Mouse (Mus musculus) adrenal gland, adult 2 months (tissue): Measurements from ENCODE around the gene Gm45521. TPM values are rescaled to one million over a fixed set of nuclear protein-coding genes. Genes with fewer than 3 reads are reported as not detected.
A peak's percentile ranks its signal among the peaks of the same experiment; 100 is the strongest.

Experiments used
- DNase-seq: peaks from one replicate; pipeline ENCODE4 v3.0.0; 2021
- polyA plus RNA-seq: library from polyadenylated mRNA; depleted of rRNA; stranded (reverse); fragments of >200 nt; gene quantifications from 2 replicates; pipeline ENCODE4 v1.2.3, GENCODE M21; 2012
- total RNA-seq, 2 experiments: library from RNA; stranded (reverse); gene quantifications; 2 replicates each; pipeline ENCODE4 v1.2.3; 2021

Gm45521 gene
- total and polyA plus RNA-seq, 3 experiments: not detected

GRCm38 (mm10) chr14:7952610-7953254 lies 4.4 kb upstream of the Gm45521 start:
- DNase-seq: peak; percentile 51

- DNase-seq: no peak
Measured at GRCm38 (mm10) chr14:7954071-7954471, 3.0 kb upstream of the Gm45521 start.

GRCm38 (mm10) chr14:7956427-7956826 lies 661 bp upstream of the Gm45521 start:
- DNase-seq: no peak

- DNase-seq: no peak
Measured at GRCm38 (mm10) chr14:7960616-7961015, 3.5 kb downstream of the Gm45521 start.

GRCm38 (mm10) chr14:7961714-7962113 lies 4.6 kb downstream of the Gm45521 start:
- DNase-seq: no peak

- DNase-seq: no peak
Measured at GRCm38 (mm10) chr14:7962626-7963025, 5.5 kb downstream of the Gm45521 start.

- DNase-seq: no peak
Measured at GRCm38 (mm10) chr14:7963160-7963559, 6.1 kb downstream of the Gm45521 start.

- DNase-seq: peak; percentile 68
Measured at GRCm38 (mm10) chr14:7964219-7964889, 7.3 kb downstream of the Gm45521 start.

- DNase-seq: no peak
Measured at GRCm38 (mm10) chr14:7971889-7972493, 14.9 kb downstream of the Gm45521 start.

GRCm38 (mm10) chr14:7974643-7975042 lies 17.6 kb downstream of the Gm45521 start:
- no peak for DNase-seq

GRCm38 (mm10) chr14:7975177-7975576 lies 18.1 kb downstream of the Gm45521 start:
- DNase-seq: no peak

GRCm38 (mm10) chr14:7977471-7977870 lies 20.4 kb downstream of the Gm45521 start:
- no peak for DNase-seq

GRCm38 (mm10) chr14:7978183-7978582 lies 21.1 kb downstream of the Gm45521 start:
- no peak for DNase-seq

- DNase-seq: no peak
Measured at GRCm38 (mm10) chr14:7981226-7981625, 24.1 kb downstream of the Gm45521 start.

GRCm38 (mm10) chr14:7986913-7987312 lies 29.8 kb downstream of the Gm45521 start:
- no peak for DNase-seq

- no peak for DNase-seq
Measured at GRCm38 (mm10) chr14:7989371-7989770, 32.3 kb downstream of the Gm45521 start.

- no peak for DNase-seq
Measured at GRCm38 (mm10) chr14:7989961-7990360, 32.9 kb downstream of the Gm45521 start.

- no peak for DNase-seq
Measured at GRCm38 (mm10) chr14:7991108-7991776, 34.2 kb downstream of the Gm45521 start.

- DNase-seq: no peak
Measured at GRCm38 (mm10) chr14:7992158-7992557, 35.1 kb downstream of the Gm45521 start.

GRCm38 (mm10) chr14:7994271-7994767 lies 37.2 kb downstream of the Gm45521 start, which contains the start of gene Dnase1l3:
TSS of gene Dnase1l3 (minus strand) at chr14:7994573.
- peak; percentile 45 for DNase-seq

- DNase-seq: peak; percentile 91
Measured at GRCm38 (mm10) chr14:7997255-7997696, 40.2 kb downstream of the Gm45521 start.

GRCm38 (mm10) chr14:7999030-7999429 lies 41.9 kb downstream of the Gm45521 start:
- no peak for DNase-seq
